Mouse (Mus musculus) cerebellum, adult 2 months (tissue): Measurements from ENCODE around the gene 1700057G04Rik.

Experiments
- CTCF ChIP-seq: fragments of 200-500 bp; IDR thresholded peaks from 2 replicates; pipeline ENCODE4 v1.5.1; 2011; ENCODE audit warnings: low read depth, mild to moderate bottlenecking, control low read depth, low read length, moderate library complexity, borderline replicate concordance; ENCODE audit not compliant: insufficient read depth
- POLR2A ChIP-seq: fragments of 200-500 bp; IDR thresholded peaks from 2 replicates; pipeline ENCODE4 v1.6.1; 2011; ENCODE audit warnings: low read length, control low read depth, borderline replicate concordance; ENCODE audit not compliant: insufficient read depth

DNA sequence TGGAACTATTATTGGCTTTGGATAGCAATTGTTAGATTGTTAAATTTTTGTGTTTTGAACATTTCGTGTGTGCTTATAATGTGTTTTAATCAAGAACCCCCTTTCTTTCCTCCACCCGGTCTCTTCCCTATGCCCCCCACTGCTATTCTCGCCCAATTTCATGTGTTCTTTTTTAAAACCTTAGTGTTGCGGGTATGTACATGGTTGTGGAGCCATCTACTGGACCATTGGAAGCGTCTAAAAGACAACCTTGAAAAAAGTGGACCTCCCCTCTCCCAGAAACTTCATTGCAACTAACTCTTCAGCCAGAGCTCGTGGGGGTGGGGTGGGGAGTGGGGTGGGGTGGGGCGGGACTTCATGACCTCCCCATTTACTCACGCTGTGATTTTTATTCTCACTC, 66.2 kb downstream of the 1700057G04Rik start:
- TF ChIP-seq CTCF, result no peak
- no peak for TF ChIP-seq POLR2A
